Mouse (Mus musculus) kidney, adult 2 months (tissue): ENCODE measurements around the gene Map2k6.

Experiments used
- CTCF ChIP-seq: fragments of 200-500 bp; conservative IDR thresholded peaks from 2 replicates; pipeline ENCODE4 v1.5.1; 2011; ENCODE audit warnings: low read depth, mild to moderate bottlenecking, control low read depth, low read length, moderate library complexity, mixed read lengths; ENCODE audit not compliant: insufficient read depth, insufficient read length
- POLR2A ChIP-seq: fragments of 200-500 bp; IDR thresholded peaks from one replicate; pipeline ENCODE4 v1.6.1; 2011; ENCODE audit warnings: low read depth, low read length, control low read depth

DNA sequence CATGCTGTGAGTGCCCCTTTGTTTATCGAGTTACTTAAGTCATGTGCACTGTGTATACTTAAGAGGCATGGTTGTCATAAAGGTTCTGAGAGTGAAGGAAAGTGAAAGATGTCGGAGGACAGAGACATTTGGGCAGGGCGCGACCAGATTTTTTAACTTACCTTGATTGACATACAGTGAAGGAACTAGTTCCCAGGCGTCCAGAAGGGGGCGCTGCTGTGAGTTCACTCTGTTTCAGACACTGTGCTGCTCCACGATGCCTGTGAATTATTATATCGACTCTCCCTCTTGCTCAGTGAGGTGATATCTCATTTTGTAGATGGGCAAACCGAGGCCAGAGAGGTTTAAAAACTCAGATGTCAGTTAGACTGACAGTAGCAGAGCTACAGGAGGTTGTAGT lies 10.9 kb downstream of the Map2k6 start:
- TF ChIP-seq CTCF = peak; percentile 59
- TF ChIP-seq POLR2A = no peak
